Mouse (Mus musculus): Measurements from ENCODE around the gene Inhba.

The Inhba gene

DNA sequence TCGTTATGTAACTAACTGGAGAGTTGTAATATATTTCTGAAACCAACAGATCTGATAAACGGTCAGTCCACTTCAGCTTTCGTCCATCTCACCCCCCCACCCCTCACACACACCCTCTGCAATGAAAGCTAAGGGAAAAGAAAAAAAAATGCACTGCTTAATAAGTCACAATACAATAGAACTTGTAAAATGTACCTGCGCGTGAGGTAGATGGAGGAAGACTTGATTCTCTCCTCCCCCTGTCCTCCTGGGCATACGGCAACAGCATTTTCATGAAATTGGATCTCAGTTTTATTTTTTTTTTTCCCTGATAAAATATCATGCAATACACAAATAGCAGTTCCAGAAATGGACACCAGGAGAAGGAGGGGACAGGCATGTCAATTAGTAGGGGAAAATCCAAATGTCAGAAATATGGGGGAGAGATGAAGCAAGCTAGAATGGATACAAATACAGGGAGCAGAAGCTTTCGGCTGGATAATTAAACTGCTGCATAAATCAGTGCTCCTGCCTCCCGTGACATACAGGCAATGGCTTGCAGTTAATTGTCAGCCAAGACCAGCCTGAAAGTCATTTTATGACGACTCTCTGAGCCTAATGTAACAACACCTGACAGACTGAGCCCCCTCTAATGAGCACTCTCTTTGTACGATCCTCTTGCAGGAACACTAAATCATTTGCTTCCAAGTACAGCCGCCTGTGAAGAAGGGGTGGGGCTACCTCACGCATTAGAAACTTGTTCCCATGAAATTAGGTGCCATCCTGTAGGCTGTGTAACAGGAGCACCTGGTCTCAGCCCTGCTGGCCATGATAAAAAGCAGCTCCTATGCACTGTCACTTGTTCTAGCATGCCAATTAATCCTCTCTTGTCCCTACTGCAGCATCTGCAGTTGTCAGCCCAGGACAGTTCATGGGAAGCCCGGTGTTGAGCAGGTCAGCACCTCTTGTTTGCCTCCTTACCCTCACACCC is 11.7 kb downstream of the Inhba start:
- no peak for DNase-seq (ENCODE audit: low spot score)

- DNase-seq (ENCODE audit: low spot score), result no peak
Observed at GRCm38 (mm10) chr13:16030557-16031057, 19.0 kb downstream of the Inhba start.

DNA sequence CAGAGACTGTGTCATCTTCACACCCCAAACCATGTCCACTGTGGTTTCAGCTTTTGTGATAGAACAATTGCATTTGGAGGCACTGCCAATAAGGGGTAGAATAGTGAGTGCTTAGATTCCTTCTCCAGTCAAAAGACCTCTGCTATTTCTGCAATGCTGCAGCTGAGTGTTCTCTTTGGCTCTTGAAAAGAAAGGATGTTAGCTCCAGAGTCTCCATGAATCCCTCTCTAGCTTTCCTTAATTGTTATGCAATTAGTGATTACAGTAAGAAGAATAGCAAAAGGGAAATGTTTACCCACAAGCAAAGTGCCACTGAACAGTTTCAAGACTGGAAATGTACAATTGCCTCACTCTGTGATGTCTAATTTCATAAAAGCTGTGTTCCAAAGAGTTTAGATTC is 20.8 kb downstream of the Inhba start:
- DNase-seq (ENCODE audit: low spot score), result no peak

- no peak for DNase-seq (ENCODE audit: low spot score)
Observed at GRCm38 (mm10) chr13:16032935-16033592, 21.4 kb downstream of the Inhba start.

DNA sequence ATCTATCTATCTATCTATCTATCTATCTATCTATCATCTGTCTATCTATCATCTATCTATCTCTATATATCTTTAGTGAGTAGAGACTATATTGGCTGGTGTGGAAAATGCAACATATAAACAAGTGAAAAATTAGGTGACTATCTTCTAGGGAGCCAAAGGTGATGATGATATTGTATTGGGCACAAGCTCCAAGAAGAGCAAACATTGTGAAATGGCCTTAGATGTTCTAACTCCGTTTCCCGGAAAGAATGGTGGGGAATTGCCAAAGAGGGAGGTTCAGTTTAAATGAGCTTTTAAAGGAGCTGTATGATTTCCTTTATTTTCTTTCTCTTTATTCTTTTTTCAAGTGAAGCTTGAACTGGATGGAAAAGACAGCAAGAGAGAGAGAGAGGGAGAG is 57.4 kb downstream of the Inhba start:
- no peak for DNase-seq (ENCODE audit: low spot score)

DNA sequence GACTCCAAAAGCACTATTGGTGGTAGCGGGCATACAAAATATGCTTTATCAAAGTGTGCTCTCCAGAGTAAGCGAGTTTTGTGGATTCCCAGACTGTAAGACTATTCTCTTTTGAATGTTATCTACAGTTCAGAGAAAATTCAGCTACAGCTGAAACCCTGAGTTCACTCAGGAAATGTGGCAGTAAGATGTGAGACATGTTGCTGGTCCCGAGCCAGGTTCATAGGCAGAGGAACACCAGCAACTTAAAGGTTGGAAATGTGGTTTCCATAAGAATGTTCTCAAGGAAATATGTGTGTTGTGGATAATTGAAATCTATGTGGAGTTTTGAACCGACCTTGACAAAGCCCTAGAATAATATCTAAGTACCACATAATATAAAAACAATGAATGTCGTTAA is 65.6 kb downstream of the Inhba start:
- DNase-seq (ENCODE audit: low spot score), result no peak

- no peak for DNase-seq (ENCODE audit: low spot score)
Observed at GRCm38 (mm10) chr13:16078216-16078731, 66.6 kb downstream of the Inhba start.

DNA sequence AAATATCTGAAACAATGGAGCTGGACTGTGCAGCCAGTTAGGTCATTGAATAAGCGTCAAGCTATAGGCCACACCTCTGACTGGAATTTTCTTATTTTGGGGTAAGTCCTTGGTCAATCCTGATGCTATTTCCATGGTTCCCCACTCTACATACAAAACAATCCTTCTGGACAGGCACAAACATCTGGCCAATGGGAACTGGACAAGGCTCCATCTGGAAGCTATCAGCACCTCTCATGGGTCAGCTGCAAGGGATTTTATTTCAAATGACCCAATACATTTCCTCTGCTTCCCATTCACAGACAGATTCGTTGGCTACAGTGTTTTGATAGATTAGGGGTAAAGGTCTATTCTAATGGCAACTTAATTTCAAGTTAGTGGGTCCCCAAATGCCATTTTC is 68.6 kb downstream of the Inhba start:
- DNase-seq (ENCODE audit: low spot score), result no peak

Data from MN1 (cell line).